Mouse (Mus musculus) gastrocnemius, postnatal 36 days (tissue): ENCODE results near the gene Hexim1. TPM values are rescaled to one million over a fixed set of nuclear protein-coding genes. Genes with fewer than 3 reads are reported as not detected.

Experiments
- DNase-seq, 2 experiments: peaks; one replicate each; pipeline ENCODE4 v3.0.0; 2022
- intact Hi-C: fragments of 180-260 bp; cut with DNase I; formaldehyde crosslinking; loops from one replicate; pipeline ENCODE4 v1.15.1; 2025
- total RNA-seq, 2 experiments: library from RNA; stranded (reverse); gene quantifications; 2 replicates each; pipeline ENCODE4 v1.2.3; 2021

Hexim1 gene
- total RNA-seq, 2 experiments from 2014 or later, result 14.7 to 17.0 TPM

DNA sequence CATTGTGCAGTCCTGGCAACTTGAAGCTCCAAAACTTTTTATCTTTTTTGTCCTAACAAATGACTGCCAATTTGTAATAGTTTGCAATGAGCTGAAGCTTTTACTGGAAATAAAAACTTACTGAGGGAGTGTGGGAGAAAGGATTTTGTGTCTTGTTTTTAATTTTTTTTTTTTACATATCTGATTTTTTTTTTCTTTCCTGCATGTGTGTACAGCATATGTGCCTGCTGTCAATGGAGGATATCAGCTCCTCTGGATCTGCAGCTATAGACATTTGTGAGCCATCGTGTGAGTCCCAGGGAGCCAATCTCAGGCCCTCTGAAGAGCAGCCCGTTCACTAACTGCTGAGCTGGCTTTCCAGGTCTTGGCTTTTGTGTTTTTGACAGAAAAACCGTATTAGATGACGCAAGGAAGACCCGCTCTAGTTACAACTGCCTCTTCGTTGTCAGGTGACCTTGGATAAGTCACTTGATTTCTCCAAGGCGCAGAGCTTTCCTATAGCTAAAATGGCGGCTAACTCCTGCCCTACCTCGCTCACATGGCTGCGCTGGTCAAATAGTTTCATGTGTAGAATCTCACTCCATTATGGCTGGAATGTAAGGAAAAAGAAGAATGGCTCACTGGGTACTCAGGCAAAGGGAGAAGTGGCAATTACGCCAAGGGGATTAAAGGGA lies 1.6 kb upstream of the Hexim1 start:
- intact Hi-C loops, result no loop called here
- DNase-seq, result no peak

DNA sequence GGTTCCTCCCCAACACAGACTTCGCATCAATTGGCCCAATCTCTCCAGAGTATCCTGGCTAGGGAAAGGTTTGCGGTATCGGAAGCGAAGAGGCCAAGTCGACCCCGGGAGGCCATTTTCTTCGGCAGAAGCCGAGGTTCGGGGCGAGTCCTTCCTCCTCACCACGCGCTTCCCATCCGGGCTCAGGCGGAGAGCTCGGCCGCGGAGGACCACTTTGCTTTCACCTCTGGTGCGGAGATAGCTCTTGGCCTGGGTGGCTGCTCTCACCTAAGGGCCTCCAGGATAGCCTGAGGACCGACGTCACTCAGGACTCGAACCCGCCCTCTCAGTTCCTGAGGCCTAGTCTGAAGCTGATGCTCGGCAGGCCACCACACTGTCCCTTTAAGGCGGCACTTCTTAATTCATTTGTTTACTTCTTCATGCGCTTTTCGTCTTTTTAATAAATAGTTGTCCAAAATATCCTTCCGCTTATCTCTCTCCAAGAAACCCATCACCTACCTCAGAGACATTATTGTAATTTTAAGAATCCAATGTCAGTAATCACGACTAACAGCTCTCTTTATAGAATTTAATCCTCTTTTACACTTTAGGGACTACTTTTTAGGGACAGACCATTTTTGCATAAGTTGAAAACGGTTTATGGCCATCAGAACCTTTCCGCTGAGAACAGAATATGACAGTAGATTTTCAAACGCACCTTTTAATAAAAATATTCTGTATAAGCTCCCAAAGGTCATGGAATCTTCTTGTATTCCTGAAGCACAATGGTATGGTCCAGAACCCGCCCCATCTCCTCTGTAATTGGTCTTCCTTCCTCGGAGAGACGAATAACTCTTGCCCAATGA lies 646 bp upstream of the Hexim1 start:
- intact Hi-C loops, result loop anchor here (1.0 to 2.0 kb wide), 2 partner anchors 17 to 43 kb away; partner anchors contain the start of gene Hexim2

DNA sequence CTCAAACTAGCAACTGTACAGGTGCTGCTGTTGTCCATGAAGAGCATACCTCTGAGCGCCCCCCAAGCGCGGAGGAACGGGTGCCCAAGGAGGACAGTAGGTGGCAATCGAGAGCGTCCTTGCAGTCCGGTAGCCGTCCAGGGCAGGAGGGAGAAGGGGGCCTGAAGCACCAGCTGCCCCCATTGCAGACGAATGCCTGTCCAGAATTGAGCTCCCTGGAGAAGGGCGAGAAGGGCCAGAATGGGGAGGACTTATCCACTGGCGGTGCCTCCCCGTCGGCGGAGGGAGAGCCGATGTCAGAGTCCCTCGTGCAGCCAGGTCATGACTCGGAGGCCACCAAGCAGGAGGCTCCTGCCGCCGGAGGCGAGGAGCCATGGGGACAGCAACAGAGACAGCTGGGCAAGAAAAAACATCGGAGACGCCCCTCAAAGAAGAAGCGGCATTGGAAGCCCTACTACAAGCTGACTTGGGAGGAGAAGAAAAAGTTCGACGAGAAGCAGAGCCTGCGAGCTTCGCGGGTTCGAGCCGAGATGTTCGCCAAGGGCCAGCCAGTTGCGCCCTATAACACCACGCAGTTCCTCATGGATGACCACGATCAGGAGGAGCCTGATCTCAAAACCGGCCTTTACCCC lies 1.0 kb downstream of the Hexim1 start:
- peak; percentile 69 to 75 for DNase-seq
- intact Hi-C loops, result loop anchor here (1.0 to 2.0 kb wide), 2 partner anchors 15 to 42 kb away; partner anchors contain the start of gene Hexim2

More for the DNA sequence above, 646 bp upstream of the Hexim1 start:
- DNase-seq, result peak; percentile 65 to 79

DNA sequence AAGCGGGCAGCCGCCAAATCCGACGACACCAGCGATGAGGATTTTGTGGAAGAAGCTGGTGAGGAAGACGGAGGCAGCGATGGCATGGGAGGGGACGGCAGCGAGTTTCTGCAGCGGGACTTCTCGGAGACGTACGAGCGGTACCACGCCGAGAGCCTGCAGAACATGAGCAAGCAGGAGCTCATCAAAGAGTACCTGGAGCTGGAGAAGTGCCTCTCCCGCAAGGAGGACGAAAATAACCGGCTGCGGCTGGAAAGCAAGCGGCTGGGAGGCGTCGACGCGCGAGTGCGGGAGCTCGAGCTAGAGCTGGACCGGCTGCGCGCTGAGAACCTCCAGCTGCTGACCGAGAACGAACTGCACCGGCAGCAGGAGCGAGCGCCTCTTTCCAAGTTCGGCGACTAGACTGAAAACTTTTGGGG lies 1.6 kb downstream of the Hexim1 start:
- intact Hi-C loops, result loop anchor here (2.0 kb wide), 1 partner anchor 41 kb away; no protein-coding TSS in a partner anchor
- no peak for DNase-seq

DNA sequence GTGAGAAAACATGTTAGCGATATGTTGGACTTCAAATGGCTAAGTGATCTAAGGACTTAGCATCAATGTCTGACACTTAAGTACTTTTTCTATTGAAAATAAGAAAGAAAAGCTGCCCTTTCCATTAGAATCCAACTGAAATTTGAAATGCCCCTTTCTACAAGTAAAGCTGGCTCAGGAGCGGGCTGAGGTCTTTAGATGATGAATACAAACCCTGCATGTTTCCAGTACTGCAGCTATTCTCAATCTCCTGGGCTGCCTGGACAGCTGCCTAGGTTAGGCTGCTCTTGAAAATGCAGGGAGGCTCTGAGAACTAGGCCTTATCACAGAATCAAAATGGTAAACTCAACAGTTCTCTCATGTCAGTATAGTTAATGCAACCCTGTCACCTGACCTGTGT lies 2.8 kb downstream of the Hexim1 start:
- DNase-seq, result no peak

DNA sequence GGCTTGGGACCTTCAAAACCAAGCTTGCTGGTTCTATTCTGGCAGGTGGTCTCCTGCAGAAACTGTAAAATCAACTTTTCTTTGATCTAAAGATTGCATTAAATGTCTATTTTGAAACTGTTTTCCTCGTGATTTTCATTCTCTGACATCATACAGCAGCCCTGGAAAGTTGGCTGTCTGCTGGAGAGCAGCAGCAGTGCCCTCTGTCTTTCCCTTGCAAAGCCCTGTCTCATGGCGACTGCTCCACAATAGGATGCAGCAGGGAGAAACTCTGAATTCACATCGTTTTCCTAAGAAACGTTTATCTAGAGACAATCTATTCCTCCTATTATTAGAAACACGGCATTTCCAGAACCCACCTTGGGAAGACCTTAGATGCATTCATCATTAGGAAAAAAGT lies 3.6 kb downstream of the Hexim1 start:
- intact Hi-C loops, result no loop called here
- DNase-seq, result no peak

More for the DNA sequence above, 2.8 kb downstream of the Hexim1 start:
- intact Hi-C loops, result no loop called here

DNA sequence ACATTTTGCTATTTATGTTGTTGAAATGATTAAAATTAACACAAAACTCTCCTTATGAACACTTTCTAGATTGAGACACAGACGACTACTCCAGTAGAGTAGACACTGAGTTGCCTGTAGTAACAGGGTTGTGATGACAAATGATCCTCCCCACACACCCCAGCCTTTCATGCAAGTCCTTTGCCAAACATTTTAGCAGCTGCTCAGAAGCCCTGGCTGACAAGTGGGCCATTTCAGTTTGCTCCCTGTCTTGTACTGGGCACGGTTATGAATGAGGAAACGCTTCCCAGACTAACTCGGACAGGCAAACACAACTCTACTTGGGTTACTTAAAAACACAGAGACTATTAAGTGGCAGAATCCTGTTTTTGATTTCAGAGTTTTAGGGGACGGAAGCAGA lies 4.3 kb downstream of the Hexim1 start:
- intact Hi-C loops, result no loop called here
- no peak for DNase-seq

DNA sequence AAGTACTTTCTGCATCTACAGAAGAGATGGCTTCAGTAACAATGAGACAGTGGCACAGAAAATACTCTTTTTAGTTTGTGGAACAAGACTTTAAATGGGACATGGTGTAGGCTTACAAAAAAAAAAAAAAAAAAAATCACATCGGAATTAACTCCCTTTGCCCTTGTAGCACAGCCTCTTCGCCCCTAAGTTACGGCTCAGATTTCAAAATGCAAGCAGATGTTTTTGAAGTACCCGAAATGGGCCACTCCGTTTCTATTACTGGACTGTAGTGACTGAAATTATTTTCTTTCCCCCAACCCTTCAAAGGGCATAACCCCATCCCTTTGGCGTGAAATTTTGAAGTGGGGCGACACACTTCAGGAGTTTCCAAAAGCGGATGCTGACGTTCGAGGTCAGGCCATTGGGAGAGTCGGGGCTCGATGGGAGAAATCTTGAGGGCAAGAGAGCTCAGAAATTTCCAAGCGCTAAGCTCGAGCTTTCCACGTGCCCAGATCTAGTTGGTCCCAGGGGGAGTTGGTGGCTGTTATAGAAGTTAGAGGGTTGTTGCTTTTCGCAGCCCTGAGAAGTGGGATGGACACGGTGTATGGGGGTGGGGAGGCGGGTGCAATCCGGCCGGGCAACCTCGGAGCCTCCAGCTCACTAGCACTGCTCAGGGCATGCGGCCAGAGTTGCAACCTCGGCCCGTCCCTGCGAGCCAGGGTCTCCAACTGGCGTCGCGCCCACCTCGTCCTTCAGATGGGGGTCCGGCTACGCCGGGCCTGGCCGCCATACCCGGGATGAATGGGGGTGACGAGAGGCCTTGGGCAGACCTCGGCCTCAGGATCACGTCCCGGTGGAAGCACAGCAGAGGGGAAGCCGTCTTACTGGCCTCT lies 15.9 kb downstream of the Hexim1 start, which contains the start of gene Hexim2:
Gene Hexim2, plus strand, starts transcription at position 729 of the 875 bp plus-strand sequence.
- peak in 1 of 2 experiments; percentile 61 for DNase-seq
- intact Hi-C loops, result loop anchor here (1.0 kb wide), 1 partner anchor 16 kb away; the partner anchor contains the start of gene Hexim1

DNA sequence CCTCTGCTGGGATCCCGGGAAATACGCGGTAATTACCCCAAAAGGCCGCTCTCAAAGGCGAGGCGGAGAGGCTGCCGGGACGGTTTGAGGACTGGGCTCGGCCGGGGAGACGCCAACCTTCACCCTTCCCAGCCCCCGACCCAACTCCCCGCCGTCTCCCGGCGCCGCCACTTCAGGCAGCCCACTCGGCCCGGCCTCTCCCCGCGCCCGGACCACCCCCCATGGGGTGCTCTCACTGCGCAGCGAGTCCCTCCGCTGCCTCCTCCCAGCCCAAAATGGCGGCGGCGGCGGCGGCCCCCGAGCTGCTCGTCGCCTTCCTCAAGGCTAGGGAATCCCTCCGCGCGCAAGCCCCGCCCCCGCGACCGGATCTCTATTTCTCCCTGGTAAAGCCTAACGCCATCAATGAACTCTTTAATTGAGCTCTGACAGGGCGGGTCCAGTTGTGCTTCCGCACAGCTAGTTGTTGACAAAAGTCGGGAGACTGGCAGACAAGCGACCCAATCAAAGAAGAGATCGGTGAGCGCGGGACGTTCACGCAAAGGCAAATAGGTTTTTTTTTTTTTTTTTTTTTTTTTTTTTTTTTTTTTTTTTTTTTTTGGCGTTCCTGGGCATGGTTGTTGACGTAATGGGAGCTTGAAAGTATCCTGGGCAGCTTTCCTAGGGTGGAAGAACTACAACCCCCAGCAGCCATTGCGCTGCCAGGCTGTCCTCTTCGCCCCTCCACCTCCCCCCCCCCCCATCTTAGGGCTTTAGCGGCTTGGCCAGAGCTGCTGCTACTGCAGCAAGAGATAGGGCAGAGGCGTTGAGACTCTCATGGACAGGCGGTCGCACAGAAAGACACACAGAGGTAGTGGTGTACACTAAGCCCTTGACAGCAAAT lies 16.8 kb downstream of the Hexim1 start:
- DNase-seq, result peak; percentile 100
- intact Hi-C loops, result loop anchor here (1.0 kb wide), 1 partner anchor 17 kb away; the partner anchor contains the start of gene Hexim1

DNA sequence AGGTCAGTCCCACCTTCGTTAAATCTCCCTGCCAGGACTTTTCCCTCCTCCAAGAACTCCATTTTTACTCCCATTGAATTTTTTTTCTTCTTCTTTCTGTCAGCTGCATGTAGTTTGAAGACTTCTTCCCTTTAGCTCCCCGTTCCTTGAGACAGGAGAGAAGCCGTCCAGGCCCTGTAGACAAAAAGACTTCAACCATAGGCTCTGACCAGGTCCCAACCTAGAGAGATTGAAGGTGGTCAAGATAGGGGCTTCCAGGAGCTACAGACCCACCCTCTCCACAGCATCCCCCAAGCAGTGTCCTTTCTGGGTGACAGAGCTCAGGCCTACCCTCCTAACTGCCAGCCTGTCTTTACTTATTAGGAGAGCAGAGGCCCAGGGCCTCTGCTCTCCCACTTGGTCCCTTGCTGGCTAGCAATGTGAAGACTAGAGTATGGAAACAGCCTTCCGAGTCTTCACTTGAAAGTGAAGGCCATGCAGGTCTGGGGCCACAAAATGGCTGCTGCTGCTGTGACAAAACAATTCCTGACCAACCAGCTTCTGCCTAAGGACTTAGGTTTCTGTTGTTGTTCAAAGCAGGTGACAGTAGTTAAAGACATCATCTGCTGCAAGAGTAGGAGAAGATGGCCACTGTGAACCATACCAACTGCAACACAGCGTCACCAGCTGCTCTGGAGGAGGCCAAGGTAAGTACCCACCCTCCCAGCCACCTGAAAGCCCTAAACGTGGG lies 17.6 kb downstream of the Hexim1 start:
- intact Hi-C loops, result loop anchor here (2.0 kb wide), 1 partner anchor 23 kb away; no protein-coding TSS in a partner anchor
- DNase-seq, result no peak

DNA sequence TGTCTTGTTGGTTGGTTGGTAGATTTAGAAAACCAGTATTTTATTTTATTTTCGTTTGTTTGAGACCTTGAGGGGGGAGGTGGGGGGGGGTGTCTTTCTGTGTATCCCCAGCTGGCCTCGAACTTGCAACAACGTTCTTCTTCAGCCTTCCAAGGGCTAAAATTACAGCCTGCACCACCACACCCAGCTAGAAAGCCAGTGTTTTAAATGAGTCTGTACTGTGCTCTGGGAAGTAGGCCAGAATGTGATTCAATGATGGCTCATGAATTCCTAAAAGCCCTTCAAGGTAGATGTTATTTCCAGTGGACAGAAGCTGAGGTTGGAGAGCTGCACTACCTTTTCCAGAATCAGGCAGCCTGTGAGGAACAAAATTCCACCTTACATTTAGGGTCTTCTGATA lies 18.2 kb downstream of the Hexim1 start:
- DNase-seq, result no peak
- intact Hi-C loops, result loop anchor here (2.0 kb wide), 1 partner anchor 23 kb away; no protein-coding TSS in a partner anchor

DNA sequence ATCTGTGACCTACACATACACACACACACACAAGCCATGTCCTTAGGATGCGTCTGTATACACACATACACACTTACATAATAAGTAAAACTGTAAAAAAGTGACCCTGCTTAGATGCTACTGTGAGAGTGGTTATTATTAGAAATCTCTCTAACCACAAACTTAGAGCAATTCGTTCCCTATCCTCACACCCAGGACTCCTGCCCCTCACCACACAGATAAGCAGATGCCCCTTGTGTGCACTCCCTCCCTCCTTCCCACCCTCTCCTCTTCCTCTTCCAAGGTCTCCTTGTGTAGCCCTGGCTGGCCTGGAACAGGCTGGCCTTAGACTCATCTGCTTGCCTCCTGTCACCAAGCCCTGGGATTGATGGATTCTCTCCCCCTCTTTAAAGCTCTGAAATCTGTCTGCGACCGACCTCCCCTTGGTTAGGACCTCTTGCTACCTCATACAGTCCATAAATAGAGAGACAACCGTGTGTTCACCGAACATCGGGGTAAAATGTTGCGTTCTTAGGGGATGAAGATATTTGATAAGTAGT lies 20.1 kb downstream of the Hexim1 start:
- no peak for DNase-seq
- intact Hi-C loops, result no loop called here

DNA sequence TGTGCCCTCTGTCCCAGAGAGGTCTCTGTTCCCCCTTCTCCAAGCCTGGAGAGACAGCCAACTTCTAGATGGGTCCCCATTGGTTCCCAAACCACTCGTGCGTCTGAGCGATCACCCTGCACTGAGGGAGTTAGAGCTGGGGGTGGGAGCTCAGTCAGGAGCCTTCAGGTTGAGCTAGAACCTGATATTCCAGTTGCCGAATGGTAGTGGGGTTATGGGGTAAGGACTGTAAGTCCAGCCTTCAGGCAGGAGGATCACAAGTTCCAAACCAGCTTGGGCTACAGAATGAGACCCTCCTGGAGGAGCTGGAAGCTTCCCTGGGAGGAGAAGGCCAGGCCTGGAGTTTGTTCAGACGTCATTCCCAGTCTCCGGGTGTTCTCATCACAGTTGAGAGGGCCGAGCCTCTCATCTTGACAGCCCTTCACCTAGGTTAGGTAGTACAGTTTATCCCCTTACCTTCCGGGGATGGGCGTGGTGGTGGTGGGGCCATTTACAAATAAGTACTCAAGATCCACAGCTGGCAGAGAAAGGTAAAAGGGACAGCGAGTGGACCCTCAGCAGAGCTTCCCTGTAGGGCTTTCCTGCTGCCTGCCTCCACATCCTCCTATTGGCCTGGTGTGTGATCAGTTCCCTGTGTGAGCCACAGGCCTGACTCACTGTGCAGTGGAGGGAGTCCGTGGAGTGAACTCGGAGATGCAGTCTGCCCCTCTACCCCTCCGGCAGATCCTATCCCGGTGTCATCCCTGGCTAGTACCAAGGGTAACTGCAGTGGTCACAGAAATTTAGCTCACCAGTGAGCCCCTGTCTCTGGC lies 24.1 kb downstream of the Hexim1 start:
- intact Hi-C loops, result no loop called here
- no peak for DNase-seq

DNA sequence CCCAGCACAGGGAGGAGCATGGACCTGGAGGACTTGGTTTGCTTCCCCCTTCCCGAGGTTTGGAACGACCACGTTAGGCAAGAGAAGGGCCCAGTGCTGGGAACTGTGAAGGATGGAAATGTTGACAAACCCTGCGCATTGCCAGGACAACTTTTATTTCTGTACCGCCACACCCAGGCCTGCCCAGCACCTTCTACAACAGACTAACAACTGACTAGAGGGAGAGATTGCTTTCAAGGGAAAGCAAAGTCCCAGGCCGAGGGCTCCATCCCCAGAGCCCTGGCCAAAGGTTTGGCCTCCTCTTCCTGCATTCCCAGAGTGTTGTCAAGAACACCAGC lies 24.7 kb downstream of the Hexim1 start:
- peak; percentile 27 to 31 for DNase-seq

DNA sequence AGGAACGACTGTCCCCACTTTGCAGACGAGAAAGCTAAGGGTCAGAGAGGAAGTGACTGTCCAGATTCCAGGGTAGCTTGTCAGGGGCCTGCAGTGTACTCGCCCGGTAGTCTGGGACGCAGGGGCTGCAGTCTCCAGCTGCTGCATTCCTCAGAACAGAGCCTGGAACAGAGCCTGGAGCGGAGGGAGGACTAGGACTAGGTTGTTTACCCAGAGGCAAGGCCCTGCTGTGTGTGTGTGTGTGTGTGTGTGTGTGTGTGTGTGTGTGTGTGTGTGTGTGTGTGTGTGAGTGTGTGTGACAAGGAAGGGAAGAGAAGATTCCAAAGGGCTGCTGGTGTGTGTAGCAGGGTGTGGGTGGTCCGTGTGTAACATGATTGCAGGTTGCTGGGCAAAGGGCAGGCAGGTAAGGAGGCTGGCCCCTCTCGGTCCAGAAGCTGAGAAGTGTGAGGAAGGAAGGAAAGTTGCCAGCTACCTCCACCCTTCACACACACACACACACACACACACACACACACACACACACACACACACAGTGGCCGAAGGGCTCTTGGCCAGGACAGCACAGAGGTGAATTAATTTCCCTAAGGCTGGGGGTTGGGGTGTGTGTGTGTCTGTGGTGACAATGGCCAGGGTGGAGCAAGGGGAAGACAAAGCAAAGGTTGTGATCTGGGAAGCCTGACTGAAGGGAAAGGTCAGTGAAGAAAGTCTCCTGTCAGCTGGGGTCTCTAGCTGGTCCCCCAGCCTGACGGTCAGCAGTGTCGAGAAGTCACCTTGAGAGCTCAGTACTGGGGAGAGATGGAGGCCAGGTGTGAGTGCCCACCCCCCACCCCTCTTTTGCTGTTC lies 25.3 kb downstream of the Hexim1 start:
- intact Hi-C loops, result no loop called here
- DNase-seq, result peak; percentile 60 to 68

More for the DNA sequence above, 24.7 kb downstream of the Hexim1 start:
- intact Hi-C loops, result no loop called here

DNA sequence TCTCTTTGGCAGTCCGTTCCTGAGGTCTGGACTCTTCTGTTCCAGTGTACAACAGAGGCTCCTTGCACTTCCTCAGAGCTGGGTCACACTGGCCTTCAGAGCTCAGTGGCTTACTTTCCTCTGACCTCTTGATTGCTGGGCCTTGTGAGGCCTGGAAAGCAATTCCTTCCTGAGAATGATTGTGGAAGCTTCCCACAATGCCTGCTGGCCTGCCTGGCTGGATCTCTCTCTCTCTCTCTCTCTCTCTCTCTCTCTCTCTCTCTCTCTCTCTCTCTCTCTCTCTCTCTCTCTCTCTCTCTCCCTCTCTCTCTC lies 25.9 kb downstream of the Hexim1 start:
- intact Hi-C loops, result no loop called here

More for the DNA sequence above, 25.9 kb downstream of the Hexim1 start:
- no peak for DNase-seq
